Mouse (Mus musculus) heart, embryonic 10.5 days (tissue): Measurements from ENCODE around the gene Zic1. TPM values are rescaled to one million over a fixed set of nuclear protein-coding genes. Genes with fewer than 3 reads are reported as not detected.
A peak's percentile ranks its signal among the peaks of the same experiment; 100 is the strongest.

Experiments used
- DNase-seq: peaks from one replicate; pipeline ENCODE4 v3.0.0-alpha.2; 2017; ENCODE audit warnings: low spot score
- H3K27ac ChIP-seq: fragments of 300-500 bp; sonication (generic); 2 replicates; pipeline ENCODE4 v1.5.1; 2016; ENCODE audit warnings: mild to moderate bottlenecking
- H3K27me3 ChIP-seq: fragments of 300-500 bp; sonication (generic); 2 replicates; pipeline ENCODE4 v1.6.1; 2016; ENCODE audit warnings: mild to moderate bottlenecking; ENCODE audit not compliant: poor library complexity, insufficient read depth, severe bottlenecking
- H3K36me3 ChIP-seq: fragments of 300-500 bp; sonication (generic); 2 replicates; pipeline ENCODE4 v1.6.1; 2016; ENCODE audit warnings: mild to moderate bottlenecking, moderate library complexity
- H3K4me1 ChIP-seq: fragments of 300-500 bp; sonication (generic); 2 replicates; pipeline ENCODE4 v1.6.1; 2016; ENCODE audit warnings: mild to moderate bottlenecking
- H3K4me3 ChIP-seq: fragments of 300-500 bp; sonication (generic); 2 replicates; pipeline ENCODE4 v1.5.1; 2016; ENCODE audit warnings: mild to moderate bottlenecking, moderate library complexity
- H3K9me3 ChIP-seq: fragments of 300-500 bp; sonication (generic); 2 replicates; pipeline ENCODE4 v1.6.1; 2016; ENCODE audit warnings: mild to moderate bottlenecking, moderate library complexity
- WGBS: fragments of 180-500 bp; shearing (Covaris S2); methylation state at CpG from one replicate; pipeline ENCODE4 v1.1.7; 2016; 5-methylcytosine and 5-hydroxymethylcytosine counted together
- polyA plus RNA-seq: library from polyadenylated mRNA; unstranded; fragments of >200 nt; fragmentation: Nextera tagmentation; extraction: Ambion mirVana; gene quantifications from 2 replicates; pipeline ENCODE4 v1.2.1, GENCODE M21; 2016

The Zic1 gene
- polyA plus RNA-seq, 1 experiment from 2014 or later: not detected

- DNase-seq: peak; percentile 76
- H3K4me1 ChIP-seq: peaks cover 17% of the 10 kb centered on the region; the same call in 1 of the 2 replicates
- no peaks in the 10 kb centered on the region for H3K36me3 ChIP-seq
- H3K27ac ChIP-seq: peak overlapping the region; percentile 83
- WGBS: under 1% methylated on average over 67 of the region's 76 CpGs
- H3K4me3 ChIP-seq: peak overlapping the region; percentile 70
- H3K27me3 ChIP-seq: peaks cover 98% of the 10 kb centered on the region
- no peaks in the 10 kb centered on the region for H3K9me3 ChIP-seq
These were observed 15.9 kb upstream of the Zic1 start for GRCm38 (mm10) chr9:91381284-91382110.

DNA sequence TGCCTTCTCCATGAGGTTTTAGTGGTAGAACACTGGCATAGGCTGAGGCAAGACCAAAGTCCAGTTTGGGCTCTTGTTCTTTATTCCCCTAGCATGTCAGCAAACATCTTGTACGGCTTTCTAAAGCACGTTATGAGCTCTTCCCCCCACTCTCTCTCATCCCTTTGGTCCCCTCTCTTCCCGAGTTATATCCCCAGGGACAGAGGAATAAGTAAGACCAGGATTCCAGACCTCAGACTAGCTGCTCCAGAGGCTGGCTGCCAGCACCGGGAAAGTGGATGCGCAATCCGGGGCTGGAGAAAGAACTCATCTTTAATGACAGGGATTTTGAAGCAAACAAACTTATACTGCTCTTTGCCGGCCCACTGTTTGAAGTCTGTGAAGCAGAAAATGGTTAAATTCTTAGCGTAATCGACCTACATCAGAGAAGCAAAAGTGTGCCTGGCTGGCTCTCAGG, 14.9 kb upstream of the Zic1 start:
- Histone ChIP-seq H3K27me3 (peaks cover 98% of the 10 kb centered on the region), H3K27ac (no peak overlapping the region), H3K9me3 (no peaks in the 10 kb centered on the region), H3K36me3 (no peaks in the 10 kb centered on the region), H3K4me3 (no peak overlapping the region), H3K4me1 (peaks cover 17% of the 10 kb centered on the region; the same call in 1 of the 2 replicates)
- WGBS: 1% methylated on average over 9 of the region's 9 CpGs
- peak; percentile 71 for DNase-seq

- H3K4me3 ChIP-seq: no peak overlapping the region
- 0% methylated on average over 10 of the region's 10 CpGs for WGBS
- H3K36me3 ChIP-seq: no peaks in the 10 kb centered on the region
- H3K27me3 ChIP-seq: peaks cover 98% of the 10 kb centered on the region
- no peak overlapping the region for H3K27ac ChIP-seq
- H3K9me3 ChIP-seq: no peaks in the 10 kb centered on the region
- DNase-seq: no peak
- peaks cover 17% of the 10 kb centered on the region; the same call in 1 of the 2 replicates for H3K4me1 ChIP-seq
These were observed 14.3 kb upstream of the Zic1 start for GRCm38 (mm10) chr9:91379781-91380457.

- DNase-seq: no peak
These were observed 13.7 kb upstream of the Zic1 start for GRCm38 (mm10) chr9:91379300-91379635.

GRCm38 (mm10) chr9:91378411-91379299, 13.0 kb upstream of the Zic1 start:
- peak; percentile 76 for DNase-seq
- Histone ChIP-seq H3K9me3 (no peaks in the 10 kb centered on the region), H3K27ac (no peak overlapping the region), H3K4me3 (0 out of 2 replicates have a peak overlapping the region, but pooled peaks have one; percentile 15), H3K4me1 (peaks cover 14% of the 10 kb centered on the region; the same call in 1 of the 2 replicates), H3K36me3 (no peaks in the 10 kb centered on the region), H3K27me3 (peaks cover 98% of the 10 kb centered on the region)
- under 1% methylated on average over 48 of the region's 48 CpGs for WGBS

More at GRCm38 (mm10) chr9:91379300-91379635, 13.7 kb upstream of the Zic1 start:
- H3K36me3 ChIP-seq: no peaks in the 10 kb centered on the region
- H3K27me3 ChIP-seq: peaks cover 98% of the 10 kb centered on the region
- H3K27ac ChIP-seq: no peak overlapping the region
- 1% methylated on average over 8 of the region's 8 CpGs for WGBS
- H3K9me3 ChIP-seq: no peaks in the 10 kb centered on the region
- peaks cover 17% of the 10 kb centered on the region; the same call in 1 of the 2 replicates for H3K4me1 ChIP-seq
- H3K4me3 ChIP-seq: no peak overlapping the region

GRCm38 (mm10) chr9:91377873-91378150, 12.2 kb upstream of the Zic1 start:
- peaks cover 14% of the 10 kb centered on the region; the same call in 1 of the 2 replicates for H3K4me1 ChIP-seq
- no peak overlapping the region for H3K4me3 ChIP-seq
- no peaks in the 10 kb centered on the region for H3K36me3 ChIP-seq
- peaks cover 98% of the 10 kb centered on the region for H3K27me3 ChIP-seq
- H3K27ac ChIP-seq: no peak overlapping the region
- DNase-seq: no peak
- 1% methylated on average over 16 of the region's 16 CpGs for WGBS
- no peaks in the 10 kb centered on the region for H3K9me3 ChIP-seq

DNA sequence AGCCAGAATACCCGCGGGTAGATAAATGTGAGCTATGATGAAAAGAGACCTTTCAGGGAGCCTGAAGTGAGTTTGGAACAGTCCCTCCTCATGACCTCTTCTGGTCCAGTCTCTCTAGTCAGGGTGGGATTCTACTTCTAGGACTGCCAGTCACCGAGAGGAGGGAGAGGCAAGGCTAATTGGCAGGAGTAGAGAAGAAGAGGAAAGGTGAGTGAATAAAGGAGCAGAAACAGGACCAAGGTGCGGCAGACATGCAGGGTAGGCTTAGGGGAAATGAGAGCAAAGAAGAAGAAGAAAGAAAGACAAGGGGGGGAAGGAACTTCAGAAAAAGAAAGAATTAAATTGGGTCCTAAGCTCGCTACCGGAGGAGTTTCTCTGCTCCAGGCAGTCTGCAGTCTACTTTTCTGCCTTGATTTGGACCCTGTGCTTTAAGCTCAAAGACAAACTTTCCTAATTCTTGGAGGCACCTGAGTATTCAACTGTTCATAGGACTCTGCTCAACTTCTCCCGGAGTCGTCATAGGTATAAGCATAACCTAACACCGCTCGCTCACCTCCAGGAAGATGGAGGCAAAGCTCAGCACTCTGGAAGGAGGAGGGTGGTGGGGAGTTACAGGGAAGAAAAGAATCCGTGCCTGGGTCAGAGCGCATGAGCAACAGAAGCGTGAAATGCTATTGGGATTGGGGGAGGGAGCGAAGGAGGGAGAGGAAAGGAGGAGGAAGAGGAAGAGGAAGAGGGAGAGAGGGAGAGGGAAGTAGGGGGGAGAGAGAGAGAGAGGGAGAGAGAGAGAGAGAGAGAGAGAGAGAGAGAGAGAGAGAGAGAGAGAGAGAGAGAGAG, 11.6 kb upstream of the Zic1 start:
- Histone ChIP-seq H3K9me3 (no peaks in the 10 kb centered on the region), H3K27ac (no peak overlapping the region), H3K36me3 (no peaks in the 10 kb centered on the region), H3K4me3 (no peak overlapping the region), H3K4me1 (peaks cover 14% of the 10 kb centered on the region; the same call in 1 of the 2 replicates), H3K27me3 (peaks cover 98% of the 10 kb centered on the region)
- 1% methylated on average over 14 of the region's 14 CpGs for WGBS
- peak; percentile 67 for DNase-seq

GRCm38 (mm10) chr9:91374665-91375064, 9.1 kb upstream of the Zic1 start:
- Histone ChIP-seq H3K36me3 (no peaks in the 10 kb centered on the region), H3K27ac (no peak overlapping the region), H3K27me3 (peaks cover 100% of the 10 kb centered on the region), H3K4me3 (no peak overlapping the region), H3K4me1 (peaks cover 7% of the 10 kb centered on the region; the same call in 1 of the 2 replicates), H3K9me3 (no peaks in the 10 kb centered on the region)
- WGBS: 9% methylated on average over 4 of the region's 4 CpGs
- no peak for DNase-seq

GRCm38 (mm10) chr9:91373811-91374575, 8.4 kb upstream of the Zic1 start:
- no peak overlapping the region for H3K27ac ChIP-seq
- no peaks in the 10 kb centered on the region for H3K36me3 ChIP-seq
- H3K4me1 ChIP-seq: peaks cover 7% of the 10 kb centered on the region; the same call in 1 of the 2 replicates
- 24% methylated on average over 3 of the region's 3 CpGs for WGBS
- H3K4me3 ChIP-seq: no peak overlapping the region
- no peak for DNase-seq
- H3K9me3 ChIP-seq: no peaks in the 10 kb centered on the region
- peaks cover 100% of the 10 kb centered on the region for H3K27me3 ChIP-seq

DNA sequence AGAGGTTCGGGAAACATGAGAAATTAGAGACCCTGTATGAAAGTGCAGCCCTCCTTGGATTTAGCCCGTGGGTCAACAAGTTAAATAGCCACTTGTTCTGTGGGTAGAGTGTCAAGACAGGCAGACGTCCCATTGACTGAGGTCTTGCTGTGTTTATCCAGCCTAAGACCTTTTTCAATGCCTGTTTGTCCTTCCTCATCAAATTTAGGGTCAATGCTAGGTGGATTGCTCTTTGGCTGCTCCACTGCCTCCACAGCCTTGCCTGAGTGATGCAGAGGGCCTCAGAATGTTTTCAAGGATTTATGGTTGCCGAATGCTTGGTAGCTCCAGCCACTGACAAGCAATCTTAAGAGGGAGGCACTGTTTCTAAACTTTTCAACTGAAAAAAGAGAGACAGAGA, 6.0 kb upstream of the Zic1 start:
- DNase-seq: no peak
- Histone ChIP-seq H3K9me3 (no peaks in the 10 kb centered on the region), H3K4me3 (no peak overlapping the region), H3K4me1 (no peaks in the 10 kb centered on the region), H3K36me3 (no peaks in the 10 kb centered on the region), H3K27ac (no peak overlapping the region), H3K27me3 (peaks cover 97% of the 10 kb centered on the region)
- WGBS: 15% methylated on average over 4 of the region's 4 CpGs

GRCm38 (mm10) chr9:91371011-91371410, 5.4 kb upstream of the Zic1 start:
- Histone ChIP-seq H3K9me3 (no peaks in the 10 kb centered on the region), H3K27me3 (peaks cover 97% of the 10 kb centered on the region), H3K4me3 (no peak overlapping the region), H3K4me1 (no peaks in the 10 kb centered on the region), H3K27ac (no peak overlapping the region), H3K36me3 (no peaks in the 10 kb centered on the region)
- DNase-seq: no peak
